Mouse (Mus musculus) layer of hippocampus, adult 8-10 months (tissue): Measurements from ENCODE around the gene Nob1. TPM values are rescaled to one million over a fixed set of nuclear protein-coding genes. Genes with fewer than 3 reads are reported as not detected.
A peak's percentile ranks its signal among the peaks of the same experiment; 100 is the strongest.

Experiments
- DNase-seq, 2 experiments: peaks; one replicate each; pipeline ENCODE4 v3.0.0; 2022; ENCODE audit warnings: low spot score in 2 of 2
- total RNA-seq, 4 experiments: library from RNA; stranded (reverse); gene quantifications; 2 replicates each; pipeline ENCODE4 v1.2.4; 2022

Gene Nob1
- total RNA-seq, 4 experiments from 2014 or later = 39.1 to 46.4 (median 40.8) TPM

GRCm38 (mm10) chr8:107435962-107436831 is 11.3 kb upstream of the Nob1 start, which contains the start of gene Wwp2:
Wwp2 (plus strand) TSS chr8:107436365.
- DNase-seq = peak; percentile 53 to 61

GRCm38 (mm10) chr8:107435421-107435961 is 10.6 kb upstream of the Nob1 start:
- DNase-seq = no peak

- DNase-seq = no peak
These were observed 6.0 kb upstream of the Nob1 start for GRCm38 (mm10) chr8:107430821-107431220.

GRCm38 (mm10) chr8:107425230-107425597 is 363 bp upstream of the Nob1 start:
- no peak for DNase-seq

- no peak for DNase-seq
These were observed 675 bp downstream of the Nob1 start for GRCm38 (mm10) chr8:107424176-107424575.

GRCm38 (mm10) chr8:107417001-107417400 is 7.8 kb downstream of the Nob1 start:
- no peak for DNase-seq

- no peak for DNase-seq
These were observed 11.0 kb downstream of the Nob1 start for GRCm38 (mm10) chr8:107413881-107414280.

- DNase-seq = no peak
These were observed 12.3 kb downstream of the Nob1 start for GRCm38 (mm10) chr8:107412552-107412951.

GRCm38 (mm10) chr8:107411391-107411790 is 13.5 kb downstream of the Nob1 start:
- no peak for DNase-seq

GRCm38 (mm10) chr8:107405935-107406334 is 18.9 kb downstream of the Nob1 start:
- DNase-seq = no peak

- no peak for DNase-seq
These were observed 20.8 kb downstream of the Nob1 start for GRCm38 (mm10) chr8:107404057-107404456.

GRCm38 (mm10) chr8:107403038-107403781 is 21.6 kb downstream of the Nob1 start, which contains the start of gene Nqo1:
Nqo1 (minus strand) TSS chr8:107403206.
- DNase-seq = peak; percentile 39 to 47

GRCm38 (mm10) chr8:107401866-107402265 is 23.0 kb downstream of the Nob1 start:
- DNase-seq = no peak

- peak; percentile 49 to 58 for DNase-seq
These were observed 25.4 kb downstream of the Nob1 start for GRCm38 (mm10) chr8:107399495-107399894.

- no peak for DNase-seq
These were observed 27.2 kb downstream of the Nob1 start for GRCm38 (mm10) chr8:107397665-107398064.

GRCm38 (mm10) chr8:107396106-107396670 is 28.7 kb downstream of the Nob1 start:
- DNase-seq = no peak

- DNase-seq = no peak
These were observed 29.5 kb downstream of the Nob1 start for GRCm38 (mm10) chr8:107395397-107395796.

- DNase-seq = no peak
These were observed 33.7 kb downstream of the Nob1 start for GRCm38 (mm10) chr8:107391136-107391516.

GRCm38 (mm10) chr8:107390476-107391135 is 34.2 kb downstream of the Nob1 start:
- DNase-seq = no peak

GRCm38 (mm10) chr8:107389557-107389956 is 35.3 kb downstream of the Nob1 start:
- no peak for DNase-seq

- DNase-seq = no peak
These were observed 37.0 kb downstream of the Nob1 start for GRCm38 (mm10) chr8:107387861-107388260.
